Mouse (Mus musculus) heart, postnatal 0 days (tissue): Measurements from ENCODE around the gene Maats1.
A peak's percentile ranks its signal among the peaks of the same experiment; 100 is the strongest.

Experiments
- CTCF ChIP-seq: IDR thresholded peaks from 2 replicates; pipeline ENCODE4 v1.5.1; 2016; ENCODE audit warnings: antibody characterized with exemption, control low read depth, low read depth
- EP300 ChIP-seq: IDR thresholded peaks from 2 replicates; pipeline ENCODE4 v1.6.1; 2016; ENCODE audit warnings: antibody characterized with exemption, low read depth

GRCm38 (mm10) chr16:38361933-38362332 lies 20.0 kb upstream of the Maats1 start, which contains the start of gene Popdc2:
- TF ChIP-seq CTCF (peak; percentile 11; the same call in 1 of the 2 replicates), EP300 (peak; percentile 100)
